Mouse (Mus musculus) stomach, postnatal 0 days (tissue): ENCODE results near the gene Myo18b.

Experiments
- CTCF ChIP-seq: IDR thresholded peaks from 2 replicates; pipeline ENCODE4 v1.5.1; 2016; ENCODE audit warnings: antibody characterized with exemption, low read depth, mild to moderate bottlenecking, moderate library complexity
- EP300 ChIP-seq: optimal IDR thresholded peaks from 2 replicates; pipeline ENCODE3; 2016; ENCODE audit warnings: antibody characterized with exemption

GRCm38 (mm10) chr5:112907504-112907903 lies 11.3 kb upstream of the Myo18b start:
- TF ChIP-seq CTCF (no peak), EP300 (no peak)
